Mouse (Mus musculus) right cerebral cortex, adult 2 months (tissue): ENCODE results near the gene Klrb1c.
"Not testable (repeated sequence)": the region's sequence is repeated elsewhere in the genome, so short reads cannot be mapped to it uniquely, and the experiment has no call there.

Source experiments
- DNase-seq, 2 experiments: peaks; one replicate each; pipeline ENCODE4 v3.0.0; 2021 to 2022; ENCODE audit warnings: low spot score in 2 of 2

Gene Klrb1c

GRCm38 (mm10) chr6:128755402-128755763, 33.6 kb downstream of the Klrb1c start:
- DNase-seq = not testable (repeated sequence)

DNA sequence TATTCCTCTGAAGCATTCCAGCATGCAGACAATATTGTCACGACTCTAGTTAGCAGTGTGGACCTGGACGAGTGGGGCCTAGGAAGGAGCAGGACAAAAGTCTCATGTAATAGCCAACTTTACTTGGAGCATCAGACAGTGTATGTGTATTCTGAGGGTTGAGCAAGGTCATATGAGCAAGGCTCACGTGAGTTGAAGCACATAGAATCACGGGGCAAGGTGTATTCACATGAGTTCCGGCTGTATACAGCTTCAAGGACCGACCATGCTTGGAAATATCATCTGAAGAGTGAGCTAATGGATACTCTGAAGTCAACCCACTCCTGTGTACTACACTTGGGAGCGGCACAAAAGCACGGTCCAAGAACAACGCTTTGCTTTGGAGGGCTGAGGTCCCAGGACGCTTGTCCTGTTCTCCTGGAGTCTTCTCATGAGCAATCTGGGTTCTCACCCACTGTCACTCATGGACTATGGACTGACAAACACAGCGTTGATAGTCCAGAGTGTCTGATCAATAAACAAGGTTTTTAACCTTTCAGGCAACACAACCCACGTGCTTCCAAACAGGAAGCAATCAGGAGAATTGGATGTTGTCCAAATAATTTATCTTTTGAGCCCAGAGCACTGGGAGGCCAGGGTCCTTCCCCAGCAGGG, 34.1 kb downstream of the Klrb1c start:
- not testable (repeated sequence) for DNase-seq

DNA sequence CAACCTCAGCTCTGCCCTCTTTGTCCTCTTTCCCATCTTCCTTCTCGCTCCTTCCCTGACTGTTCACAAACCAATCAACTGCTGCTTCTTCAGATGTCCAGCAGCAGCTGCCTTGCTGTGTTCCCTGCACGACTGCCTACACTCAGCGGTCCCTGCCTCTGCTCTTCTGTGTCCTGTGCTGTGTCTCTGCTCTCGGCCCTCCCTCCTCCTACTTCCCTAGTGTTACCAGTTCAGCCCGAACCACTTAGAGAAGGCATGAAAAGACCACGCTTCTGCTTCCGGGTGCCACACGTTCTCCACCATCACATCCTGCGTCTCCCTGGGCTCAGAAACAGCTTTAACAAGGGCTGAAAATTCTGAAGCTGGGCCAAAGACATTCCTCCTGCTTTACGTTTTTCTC, 34.8 kb downstream of the Klrb1c start:
- peak in 1 of 2 experiments; percentile 23 for DNase-seq

DNA sequence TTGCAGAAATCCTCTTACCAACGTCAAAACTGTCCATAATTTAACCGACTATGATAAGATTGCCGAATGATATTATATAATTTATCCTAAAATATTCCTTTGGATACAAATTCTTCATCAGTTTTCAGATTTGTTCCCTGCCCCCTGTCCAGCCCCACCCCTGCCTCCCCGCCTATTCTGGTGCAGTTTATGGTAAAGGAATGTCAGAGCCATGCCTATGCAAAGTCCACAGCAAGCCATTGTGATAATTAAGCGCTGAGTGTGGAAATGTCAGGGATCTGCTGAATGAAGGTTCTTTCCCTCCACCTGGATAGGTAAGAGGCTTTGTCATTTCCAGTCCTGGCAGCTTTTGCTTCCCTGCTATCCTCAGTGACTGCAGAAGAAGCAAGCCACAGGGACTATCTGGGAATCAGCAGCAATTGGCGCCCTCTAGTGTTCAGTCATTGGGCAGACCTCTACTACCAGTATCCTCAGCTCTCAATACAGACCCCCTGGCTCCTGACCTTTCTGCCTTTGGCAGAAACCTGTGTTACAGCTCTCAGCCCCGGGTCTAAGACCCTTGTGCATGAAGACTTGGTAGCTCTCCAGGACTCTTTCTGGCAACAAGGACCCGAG, 35.3 kb downstream of the Klrb1c start:
- peak; percentile 91 to 92 for DNase-seq

DNA sequence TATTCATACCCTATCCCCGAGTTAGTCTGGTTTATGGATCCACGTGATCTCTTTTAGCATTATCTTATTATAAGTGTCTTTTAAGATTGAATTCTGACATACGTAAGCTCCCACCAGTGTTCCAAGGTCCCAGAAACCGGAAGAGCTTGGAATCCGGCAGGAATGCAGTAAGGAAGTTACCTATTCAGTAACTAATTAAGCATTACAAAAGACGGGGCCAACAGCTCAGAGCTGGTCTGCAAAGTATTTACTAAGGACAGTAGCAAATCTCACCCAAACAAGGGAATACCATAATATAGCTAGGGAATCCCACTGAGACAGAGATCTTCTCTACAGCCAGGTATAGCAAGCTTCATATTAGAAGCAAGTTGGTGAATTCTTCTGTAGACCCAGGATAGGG, 42.0 kb downstream of the Klrb1c start:
- DNase-seq = not testable (repeated sequence)

DNA sequence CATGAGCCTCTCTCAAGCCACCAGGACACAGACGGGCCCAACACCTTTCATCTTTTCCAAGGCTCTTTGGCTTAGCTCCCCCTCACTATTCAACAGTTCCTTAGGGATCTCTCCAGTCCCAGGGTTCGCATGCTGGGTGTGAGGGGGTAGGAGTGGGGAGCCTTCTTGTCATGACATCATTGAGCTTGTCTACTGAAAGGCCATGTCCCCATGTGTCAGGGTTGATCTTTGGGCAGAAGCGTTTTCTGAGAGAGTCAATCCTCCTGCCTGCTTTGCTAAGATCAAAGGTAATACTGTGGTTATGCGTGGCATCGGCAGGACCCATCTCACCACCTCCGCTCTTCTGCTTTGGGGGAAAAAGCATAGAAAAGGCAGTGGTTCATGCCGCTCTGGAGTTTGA, 51.6 kb downstream of the Klrb1c start:
- DNase-seq = no peak

GRCm38 (mm10) chr6:128736100-128736499, 52.9 kb downstream of the Klrb1c start:
- DNase-seq = no peak

- DNase-seq = no peak
Measured at GRCm38 (mm10) chr6:128734896-128735295, 54.1 kb downstream of the Klrb1c start.

- no peak for DNase-seq
Measured at GRCm38 (mm10) chr6:128733908-128734679, 54.9 kb downstream of the Klrb1c start.

GRCm38 (mm10) chr6:128732032-128732431, 57.0 kb downstream of the Klrb1c start:
- no peak for DNase-seq
